Mouse (Mus musculus) cerebral cortex, adult 2 months (tissue): ENCODE results near the gene Sec23ip.

Source experiments
- WGBS: fragments of 180-500 bp; shearing (Covaris S2); methylation state at CpG from one replicate; pipeline ENCODE4 v1.1.7; 2018; 5-methylcytosine and 5-hydroxymethylcytosine counted together

Sec23ip gene

DNA sequence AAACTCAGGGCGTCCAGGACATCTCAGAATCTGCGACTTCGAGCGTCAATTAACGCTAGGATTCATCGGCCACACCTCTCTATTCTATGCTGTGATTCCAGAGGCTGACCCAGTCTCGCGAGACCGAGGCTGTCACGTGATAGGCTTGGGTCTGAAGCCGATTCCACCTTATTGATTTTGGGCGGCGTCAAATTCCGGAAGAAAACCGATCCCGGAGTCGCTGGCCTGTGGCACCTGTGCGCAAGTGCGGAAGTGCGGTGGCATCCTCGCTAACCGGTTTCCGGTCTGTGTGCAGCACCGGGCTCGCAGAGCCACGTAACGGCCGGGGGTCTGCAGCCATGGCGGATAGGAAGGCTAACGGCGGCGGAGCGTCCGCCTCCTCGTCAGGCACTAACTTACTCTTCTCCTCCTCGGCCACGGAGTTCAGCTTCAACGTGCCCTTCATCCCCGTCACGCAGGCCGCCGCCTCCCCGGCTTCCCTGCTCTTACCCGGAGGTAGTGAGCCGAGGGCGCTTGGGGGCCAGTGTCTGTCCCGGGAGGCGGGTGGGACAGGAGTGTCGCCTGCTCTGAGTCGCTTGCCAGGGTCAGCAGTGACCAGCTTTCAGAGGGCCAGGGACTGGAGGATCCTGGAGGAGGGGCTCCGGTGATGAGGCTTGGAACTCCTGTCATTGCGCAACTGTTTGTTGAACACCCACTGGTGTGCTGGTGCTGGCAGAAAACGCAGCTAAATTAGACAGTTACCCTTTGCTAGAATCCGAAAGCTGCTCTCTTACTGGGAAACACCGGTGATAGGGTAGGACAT, at the start of gene Sec23ip:
Gene Sec23ip, plus strand, starts transcription at position 260 of the 802 bp plus-strand sequence.
- WGBS, result under 1% methylated on average over 55 of the region's 55 CpGs

GRCm38 (mm10) chr7:128699959-128700358, 44.8 kb upstream of the Sec23ip start:
- WGBS, result 90% methylated on average over 6 of the region's 6 CpGs

DNA sequence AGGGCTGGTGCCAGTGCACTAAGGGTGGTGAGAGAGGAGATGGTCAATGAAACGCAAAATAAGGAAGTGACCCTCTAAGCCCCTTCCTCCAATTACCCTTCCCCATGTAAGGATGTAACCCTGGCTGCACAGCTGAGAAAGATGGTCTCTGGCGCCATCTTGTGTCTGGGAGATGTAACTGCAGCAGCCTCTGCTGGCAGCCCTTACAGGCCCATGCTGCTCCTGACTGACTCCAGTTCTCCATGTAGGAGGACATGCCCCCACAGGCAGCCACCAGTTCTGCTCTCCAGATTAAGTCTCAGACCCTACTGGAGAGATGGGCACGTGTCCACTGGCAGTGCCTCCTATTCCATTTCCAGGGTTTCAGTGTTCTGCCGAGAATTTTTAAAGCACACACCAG, 39.0 kb upstream of the Sec23ip start:
- 14% methylated on average over 4 of the region's 4 CpGs for WGBS

GRCm38 (mm10) chr7:128717991-128718390, 26.8 kb upstream of the Sec23ip start:
- 59% methylated on average over 4 of the region's 4 CpGs for WGBS

GRCm38 (mm10) chr7:128724761-128725160, 20.0 kb upstream of the Sec23ip start:
- WGBS, result 2% methylated on average over 4 of the region's 4 CpGs

- WGBS, result 60% methylated on average over 9 of the region's 9 CpGs
Observed at GRCm38 (mm10) chr7:128725189-128725588, 19.6 kb upstream of the Sec23ip start.

- WGBS, result 80% methylated on average over 10 of the region's 10 CpGs
Observed at GRCm38 (mm10) chr7:128726999-128727398, 17.7 kb upstream of the Sec23ip start.

DNA sequence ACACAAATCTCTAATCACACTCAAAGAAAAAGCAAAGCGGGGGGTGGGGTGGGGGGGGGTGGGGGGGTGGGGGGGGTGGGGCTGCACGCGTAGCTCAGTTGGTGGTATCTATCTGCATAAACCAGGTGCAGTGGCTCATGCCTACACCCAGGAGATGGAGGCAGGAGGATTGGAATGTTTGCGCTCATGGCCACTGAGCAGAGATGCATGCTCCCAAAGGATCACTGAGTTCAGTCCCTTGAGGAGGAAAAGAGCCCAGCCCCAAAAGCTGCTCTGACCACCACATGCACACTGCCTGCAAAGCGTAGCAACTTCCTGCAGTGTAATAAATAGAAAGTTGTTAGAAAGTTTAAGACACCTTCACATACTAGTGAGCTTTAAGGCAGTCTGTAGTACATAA, 17.0 kb upstream of the Sec23ip start:
- 57% methylated on average over 5 of the region's 5 CpGs for WGBS

DNA sequence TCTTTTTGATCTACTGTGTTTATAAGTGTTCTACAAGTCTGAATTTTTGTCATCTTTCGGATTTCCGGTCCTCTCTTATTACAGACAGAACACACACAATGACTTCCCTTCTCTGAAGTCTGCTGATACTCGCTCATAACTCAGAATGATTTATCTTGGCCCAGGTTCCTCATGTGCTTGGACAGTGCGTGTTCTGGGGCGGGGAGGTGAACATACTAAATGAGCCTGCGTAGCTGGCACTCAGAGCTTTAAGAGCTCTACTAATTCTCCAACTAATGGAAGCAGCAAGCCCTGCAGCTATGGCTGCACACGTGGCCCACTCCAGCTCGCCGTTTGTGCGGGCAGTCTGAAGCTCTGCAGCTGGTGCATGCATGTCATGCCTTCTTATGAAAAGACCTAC, 16.0 kb upstream of the Sec23ip start:
- 74% methylated on average over 10 of the region's 10 CpGs for WGBS

- WGBS, result 31% methylated on average over 2 of the region's 2 CpGs
Observed at GRCm38 (mm10) chr7:128731585-128731984, 13.2 kb upstream of the Sec23ip start.

DNA sequence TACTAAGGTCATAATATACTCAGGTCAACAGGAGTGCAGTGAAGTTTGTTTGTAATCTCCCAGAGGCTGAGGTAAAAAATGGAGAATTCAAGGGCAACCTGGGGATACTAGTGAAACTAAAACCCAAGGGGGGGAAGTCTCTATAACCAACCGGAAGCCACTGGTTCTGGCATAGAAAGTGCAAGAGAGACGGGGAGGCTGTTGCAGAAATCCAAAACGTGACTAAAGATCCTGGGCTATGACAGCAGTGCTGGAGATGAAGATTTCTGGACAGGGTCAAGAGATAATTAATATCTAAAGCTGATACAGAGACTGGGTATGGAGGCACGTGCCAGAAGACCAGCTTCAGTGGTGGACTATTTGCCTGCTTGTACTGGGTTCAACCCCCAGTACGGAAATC, 6.7 kb upstream of the Sec23ip start:
- 60% methylated on average over 5 of the region's 5 CpGs for WGBS

GRCm38 (mm10) chr7:128739116-128739461, 5.7 kb upstream of the Sec23ip start:
- 3% methylated on average over 15 of the region's 15 CpGs for WGBS

- WGBS, result under 1% methylated on average over 64 of the region's 80 CpGs
Observed at GRCm38 (mm10) chr7:128739462-128740277, 5.1 kb upstream of the Sec23ip start.

DNA sequence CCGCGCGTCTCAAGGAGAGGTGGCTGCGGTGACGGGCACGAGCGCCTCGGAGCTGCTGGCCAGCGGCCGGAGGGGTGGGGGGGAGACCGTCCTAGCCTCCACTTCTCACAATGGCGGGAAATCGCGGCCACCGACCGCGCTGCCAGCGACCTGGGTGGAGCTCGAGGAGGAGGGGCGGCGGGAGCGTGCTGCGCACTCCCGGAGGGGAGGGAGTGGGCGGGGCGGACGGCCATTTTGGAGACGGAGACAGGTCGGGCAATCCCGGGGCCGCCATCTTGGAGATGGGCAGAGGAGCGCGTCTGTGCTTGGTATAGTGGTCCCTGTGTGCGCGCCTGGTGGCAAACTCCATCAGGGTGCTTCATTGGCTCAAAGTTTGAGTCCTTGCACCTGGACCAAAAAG, 4.4 kb upstream of the Sec23ip start, which contains the start of gene Mcmbp:
Gene Mcmbp, minus strand, starts transcription at position 162 of the 400 bp plus-strand sequence.
- under 1% methylated on average over 35 of the region's 35 CpGs for WGBS

DNA sequence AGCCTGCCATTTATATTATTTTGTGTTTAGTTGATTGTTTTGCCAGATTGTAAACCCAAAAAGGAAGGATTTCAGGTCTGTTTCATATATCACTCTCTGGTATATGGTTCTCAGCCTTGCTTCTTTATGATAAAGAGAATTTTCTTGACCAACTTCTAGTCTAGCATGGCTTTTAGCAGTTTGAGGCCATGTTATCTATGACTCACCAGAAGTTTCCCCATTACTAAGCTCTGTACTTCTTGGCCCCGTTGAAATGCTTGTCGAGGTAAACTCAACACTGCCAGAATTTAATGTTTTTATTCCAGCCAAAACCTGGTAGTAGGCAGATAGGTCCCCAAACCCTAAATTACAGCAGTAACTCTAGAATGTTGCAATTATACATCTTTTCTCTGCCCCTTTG, 845 bp upstream of the Sec23ip start:
- 55% methylated on average over 2 of the region's 2 CpGs for WGBS

GRCm38 (mm10) chr7:128746151-128746550, 1.4 kb downstream of the Sec23ip start:
- 73% methylated on average over 10 of the region's 10 CpGs for WGBS

DNA sequence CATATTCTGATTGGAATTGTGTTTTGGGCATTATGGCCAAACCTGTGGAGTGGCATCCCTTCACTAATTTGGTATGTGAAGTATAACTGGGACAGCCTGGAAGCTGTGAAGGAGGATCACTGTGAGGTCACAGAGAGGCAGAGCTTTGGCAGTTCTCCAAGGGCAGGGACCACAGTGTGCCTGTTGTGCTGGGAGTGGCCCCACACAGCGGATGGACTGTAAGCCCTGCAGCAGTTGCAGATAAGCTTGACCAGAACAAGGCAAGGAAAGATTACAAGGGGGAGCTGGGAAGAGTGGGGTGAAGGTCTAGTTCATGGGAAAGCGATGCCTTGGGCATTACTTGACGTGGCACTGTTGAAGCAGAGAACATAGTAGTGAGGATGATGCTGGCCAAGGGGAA, 4.0 kb downstream of the Sec23ip start:
- WGBS, result 51% methylated on average over 3 of the region's 3 CpGs

- WGBS, result 73% methylated on average over 9 of the region's 9 CpGs
Observed at GRCm38 (mm10) chr7:128750296-128750695, 5.6 kb downstream of the Sec23ip start.

GRCm38 (mm10) chr7:128752012-128752411, 7.3 kb downstream of the Sec23ip start:
- WGBS, result 87% methylated on average over 4 of the region's 4 CpGs

- 87% methylated on average over 1 of the region's 1 CpGs for WGBS
Observed at GRCm38 (mm10) chr7:128755396-128755795, 10.7 kb downstream of the Sec23ip start.

DNA sequence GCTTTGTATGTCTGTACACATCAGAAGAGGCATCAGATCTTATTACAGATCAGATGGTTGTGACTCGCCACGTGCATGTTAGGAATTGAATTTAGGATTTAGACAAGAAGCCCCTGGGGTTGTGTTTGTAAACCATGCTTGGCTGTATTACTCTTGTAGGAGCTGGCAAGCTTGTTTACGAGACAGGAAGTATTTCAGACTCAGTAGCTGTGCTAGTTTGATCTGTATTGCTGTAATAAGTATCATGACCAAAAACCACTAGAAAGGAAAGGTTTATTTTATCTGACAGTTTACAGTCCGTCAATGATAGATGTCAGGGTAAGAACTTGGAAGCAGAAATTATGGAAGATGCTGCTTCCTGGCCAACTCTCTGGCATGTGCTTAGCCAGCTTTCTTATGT, 14.2 kb downstream of the Sec23ip start:
- WGBS, result 87% methylated on average over 4 of the region's 4 CpGs

DNA sequence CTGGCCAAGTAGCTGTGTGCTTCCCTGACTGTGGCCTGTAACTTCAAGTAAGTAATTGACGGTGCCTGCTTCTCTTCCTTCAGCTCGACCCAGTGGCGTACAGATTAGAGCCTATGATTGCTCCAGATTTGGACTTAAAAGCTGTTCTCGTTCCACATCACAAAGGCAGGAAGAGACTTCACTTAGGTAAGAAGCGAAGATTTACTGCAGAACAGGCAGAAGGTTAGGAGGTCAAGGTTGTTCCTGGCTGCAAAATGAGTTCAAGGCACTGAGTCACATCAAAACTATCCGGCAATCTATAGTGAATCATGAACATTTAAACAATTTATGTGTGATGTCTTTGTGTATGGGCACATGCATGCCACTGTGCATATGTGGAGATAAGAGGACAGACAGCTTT, 32.5 kb downstream of the Sec23ip start:
- WGBS, result 84% methylated on average over 6 of the region's 6 CpGs

GRCm38 (mm10) chr7:128779305-128779704, 34.6 kb downstream of the Sec23ip start:
- whole genome bisulfite sequencing, result 28% methylated on average over 6 of the region's 6 CpGs
